8 mouse cellular contexts compared by ENCODE assay signal in the genomic region with DNA sequence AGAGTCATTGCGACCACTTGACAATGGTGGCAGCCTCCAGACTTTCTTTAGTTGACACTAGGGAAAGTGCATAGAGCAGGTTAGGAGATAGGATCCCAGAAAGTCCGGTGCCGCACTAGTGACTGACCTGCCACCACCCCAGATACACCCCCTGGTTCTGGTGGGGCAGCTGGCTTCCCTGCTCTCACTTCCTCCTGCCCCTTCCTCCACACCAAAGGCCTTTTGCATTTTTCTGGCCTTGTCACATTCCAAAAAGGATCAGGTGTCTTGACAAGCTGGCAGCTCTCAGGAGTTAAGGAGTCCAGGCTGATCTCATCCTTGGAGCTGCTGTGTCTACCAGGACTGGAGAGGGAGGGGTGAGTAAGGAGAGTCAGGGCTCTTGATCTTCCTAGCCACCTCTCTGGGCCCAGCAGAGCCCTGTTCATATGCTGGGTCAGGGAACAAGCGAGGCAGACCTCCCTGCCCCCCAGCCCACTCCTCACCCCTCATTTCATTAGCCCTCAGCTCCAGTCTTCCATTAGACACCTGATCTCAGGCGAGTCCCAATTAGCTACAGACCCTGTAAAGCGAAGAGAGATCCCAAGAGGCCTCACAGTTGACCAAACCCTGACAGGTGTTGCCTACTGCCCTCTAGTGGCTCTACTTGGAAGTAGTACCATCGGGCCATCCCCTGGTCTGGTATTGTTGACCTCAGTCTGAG. TPM values are rescaled to one million over a fixed set of nuclear protein-coding genes. Genes with fewer than 3 reads are reported as not detected.
DNase-seq lines count a peak whose midpoint lies in the region; ATAC-seq and TF ChIP-seq lines count a peak whose summit lies in the region.

No protein-coding gene starts in this region.

- TF ChIP-seq POLR2A in limb, embryonic 14.5 days (IDR thresholded peaks at IDR 0.05; ENCODE audit: borderline replicate concordance, extremely low read depth, insufficient read depth, insufficient read length) = no peak

- no peaks in the 10 kb centered on the region for H3K9me3 ChIP-seq in E14TG2a.4 (ENCODE audit: low read length)
- H3K9me3 ChIP-seq in forebrain, embryonic 14.5 days (replicated peaks; ENCODE audit: control insufficient read depth, low read length) = no peaks in the 10 kb centered on the region
- no peaks in the 10 kb centered on the region for H3K9me3 ChIP-seq in hindbrain, embryonic 12.5 days (replicated peaks)
- H3K9me3 ChIP-seq in limb, embryonic 14.5 days (ENCODE audit: control insufficient read depth, low read length) = no peaks in the 10 kb centered on the region

- 38% methylated on average over 7 of the region's 7 CpGs for WGBS in forebrain, embryonic 14.5 days
- WGBS in hindbrain, embryonic 12.5 days = 42% methylated on average over 7 of the region's 7 CpGs
- 45% methylated on average over 7 of the region's 7 CpGs for WGBS in limb, embryonic 14.5 days

- no peak overlapping the region for H3K4me2 ChIP-seq in forebrain, embryonic 14.5 days (ENCODE audit: low read length)
- H3K4me2 ChIP-seq in hindbrain, embryonic 12.5 days (replicated peaks) = no peak overlapping the region
- H3K4me2 ChIP-seq in limb, embryonic 14.5 days (replicated peaks; ENCODE audit: low read depth, low read length, severe bottlenecking) = no peak overlapping the region

- peak; percentile 73 for DNase-seq in 3T3-L1 (ENCODE audit: low read depth, low spot score)
- peak; percentile 49 for DNase-seq in cerebellum, adult 11 months
- peak; percentile 82 for DNase-seq in forebrain, embryonic 14.5 days (ENCODE audit: low spot score)
- DNase-seq in limb, embryonic 14.5 days (ENCODE audit: low spot score) = peak; percentile 80
- peak; percentile 51 for DNase-seq in thymus, postnatal 0 days (ENCODE audit: low spot score)

- peak; percentile 76 for ATAC-seq in forebrain, embryonic 14.5 days
- peak; percentile 82 for ATAC-seq in hindbrain, embryonic 12.5 days (ENCODE audit: low FRiP score)
- ATAC-seq in limb, embryonic 14.5 days (ENCODE audit: low FRiP score, low read depth) = 0 out of 2 replicates have a peak, but pooled peaks have one; percentile 19
- ATAC-seq in monocyte, adult 5-6 weeks (replicated peaks; ENCODE audit: insufficient number of reproducible peaks, low FRiP score, low TSS enrichment, poor library complexity, severe bottlenecking) = peak; percentile 65

- H3K27ac ChIP-seq in forebrain, embryonic 14.5 days (ENCODE audit: low read depth, low read length) = no peak overlapping the region; the same call in 1 of the 2 replicates
- H3K27ac ChIP-seq in hindbrain, embryonic 12.5 days = peak overlapping the region; percentile 62; the same call in 1 of the 2 replicates
- H3K27ac ChIP-seq in limb, embryonic 14.5 days (replicated peaks; ENCODE audit: low read depth, low read length) = no peak overlapping the region

- H3K4me3 ChIP-seq in E14TG2a.4 (replicated peaks; ENCODE audit: low read length) = 0 out of 2 replicates have a peak overlapping the region, but pooled peaks have one; percentile 11
- H3K4me3 ChIP-seq in forebrain, embryonic 14.5 days (ENCODE audit: low read depth, low read length) = no peak overlapping the region
- no peak overlapping the region for H3K4me3 ChIP-seq in hindbrain, embryonic 12.5 days
- no peak overlapping the region for H3K4me3 ChIP-seq in limb, embryonic 14.5 days (replicated peaks; ENCODE audit: low read length)

- peaks cover 93% of the 10 kb centered on the region for H3K4me1 ChIP-seq in E14TG2a.4 (replicated peaks; ENCODE audit: low read depth, low read length)
- H3K4me1 ChIP-seq in forebrain, embryonic 14.5 days (ENCODE audit: control insufficient read depth, insufficient read depth, low read length) = no peaks in the 10 kb centered on the region
- peaks cover 18% of the 10 kb centered on the region for H3K4me1 ChIP-seq in hindbrain, embryonic 12.5 days
- H3K4me1 ChIP-seq in limb, embryonic 14.5 days (ENCODE audit: control insufficient read depth, insufficient read depth, low read length) = peaks cover 5% of the 10 kb centered on the region; the same call in 1 of the 2 replicates

- no peak overlapping the region for H3K9ac ChIP-seq in forebrain, embryonic 14.5 days (ENCODE audit: low read length)
- H3K9ac ChIP-seq in hindbrain, embryonic 12.5 days = peak overlapping the region; percentile 18; the same call in 1 of the 2 replicates
- H3K9ac ChIP-seq in limb, embryonic 14.5 days (ENCODE audit: low read depth, low read length, severe bottlenecking) = no peak overlapping the region

- H3K36me3 ChIP-seq in E14TG2a.4 (ENCODE audit: insufficient read depth, low read length) = peaks cover 48% of the 10 kb centered on the region
- H3K36me3 ChIP-seq in forebrain, embryonic 14.5 days (ENCODE audit: control insufficient read depth, insufficient read depth, low read length) = peaks cover 80% of the 10 kb centered on the region
- peaks cover 61% of the 10 kb centered on the region for H3K36me3 ChIP-seq in hindbrain, embryonic 12.5 days
- H3K36me3 ChIP-seq in limb, embryonic 14.5 days (ENCODE audit: control insufficient read depth, insufficient read depth, low read length) = peaks cover 47% of the 10 kb centered on the region

- H3K27me3 ChIP-seq in E14TG2a.4 (ENCODE audit: insufficient read depth, low read length) = no peaks in the 10 kb centered on the region
- H3K27me3 ChIP-seq in forebrain, embryonic 14.5 days (replicated peaks; ENCODE audit: control insufficient read depth, insufficient read depth, low read length) = no peaks in the 10 kb centered on the region
- no peaks in the 10 kb centered on the region for H3K27me3 ChIP-seq in hindbrain, embryonic 12.5 days
- H3K27me3 ChIP-seq in limb, embryonic 14.5 days (ENCODE audit: control insufficient read depth, insufficient read depth, low read length) = no peaks in the 10 kb centered on the region

- TF ChIP-seq CTCF in E14TG2a.4 (conservative IDR thresholded peaks at IDR 0.05; ENCODE audit: low read length) = peak; percentile 93

RNA-seq across cellular contexts. Expression of a gene that starts 41.9 kb away (rescaled TPM):
- 9.6 and 11.6 TPM in 2 replicates for polyA plus RNA-seq in forebrain, embryonic 14.5 days (2014; fragmentation: Nextera tagmentation; extraction: Ambion mirVana)
- 17.0 and 19.8 TPM in 2 replicates for polyA plus RNA-seq in hindbrain, embryonic 12.5 days (2016; fragmentation: Nextera tagmentation; extraction: Ambion mirVana)
- 10.7 and 13.5 TPM in 2 replicates for polyA plus RNA-seq in limb, embryonic 14.5 days (2012; rRNA removed)
- 8.1 and 8.4 TPM in 2 replicates for polyA plus RNA-seq in limb, embryonic 14.5 days (2014; fragmentation: Nextera tagmentation; extraction: Ambion mirVana)
- total RNA-seq in monocyte, adult 5-6 weeks (2017) = 1.4 to 5.4 TPM (median 1.9 TPM) in 3 replicates
- 2.1 and 2.6 TPM in 2 replicates for polyA plus RNA-seq in thymus, postnatal 0 days (2015; fragmentation: Nextera tagmentation; extraction: Ambion mirVana)

RNA-seq across cellular contexts. Expression of a gene that starts 43.6 kb away (rescaled TPM):
- polyA plus RNA-seq in forebrain, embryonic 14.5 days (2014; fragmentation: Nextera tagmentation; extraction: Ambion mirVana) = 26.6 and 31.6 TPM in 2 replicates
- polyA plus RNA-seq in hindbrain, embryonic 12.5 days (2016; fragmentation: Nextera tagmentation; extraction: Ambion mirVana) = 49.1 and 53.4 TPM in 2 replicates
- 29.9 and 31.0 TPM in 2 replicates for polyA plus RNA-seq in limb, embryonic 14.5 days (2012; rRNA removed)
- polyA plus RNA-seq in limb, embryonic 14.5 days (2014; fragmentation: Nextera tagmentation; extraction: Ambion mirVana) = 38.5 and 40.0 TPM in 2 replicates
- total RNA-seq in monocyte, adult 5-6 weeks (2017) = 173 to 191 TPM (median 177 TPM) in 3 replicates
- 32.4 and 34.2 TPM in 2 replicates for polyA plus RNA-seq in thymus, postnatal 0 days (2015; fragmentation: Nextera tagmentation; extraction: Ambion mirVana)

RNA-seq across cellular contexts. Expression of a gene that starts 57.0 kb away (rescaled TPM):
- 35.7 and 47.9 TPM in 2 replicates for polyA plus RNA-seq in forebrain, embryonic 14.5 days (2014; fragmentation: Nextera tagmentation; extraction: Ambion mirVana)
- polyA plus RNA-seq in hindbrain, embryonic 12.5 days (2016; fragmentation: Nextera tagmentation; extraction: Ambion mirVana) = 47.6 and 49.1 TPM in 2 replicates
- polyA plus RNA-seq in limb, embryonic 14.5 days (2012; rRNA removed) = 132 and 144 TPM in 2 replicates
- polyA plus RNA-seq in limb, embryonic 14.5 days (2014; fragmentation: Nextera tagmentation; extraction: Ambion mirVana) = 45.6 and 50.2 TPM in 2 replicates
- 113 to 271 TPM (median 138 TPM) in 3 replicates for total RNA-seq in monocyte, adult 5-6 weeks (2017)
- polyA plus RNA-seq in thymus, postnatal 0 days (2015; fragmentation: Nextera tagmentation; extraction: Ambion mirVana) = 32.9 and 36.9 TPM in 2 replicates

Comparison
In these comparisons a context has a peak if more than half of its experiments do, and no peak if none do; other contexts are left out.
1. ATAC-seq: peak in every context shown above with its lines; median percentile 82 in hindbrain, embryonic 12.5 days; 76 in forebrain, embryonic 14.5 days; 65 in monocyte, adult 5-6 weeks; 19 in limb, embryonic 14.5 days.